Mouse (Mus musculus): ENCODE data around the gene Jak2. TPM values are rescaled to one million over a fixed set of nuclear protein-coding genes. Genes with fewer than 3 reads are reported as not detected.

Jak2 gene
- polyA plus RNA-seq, 1 experiment from 2014 or later, result 6.9 TPM

DNA sequence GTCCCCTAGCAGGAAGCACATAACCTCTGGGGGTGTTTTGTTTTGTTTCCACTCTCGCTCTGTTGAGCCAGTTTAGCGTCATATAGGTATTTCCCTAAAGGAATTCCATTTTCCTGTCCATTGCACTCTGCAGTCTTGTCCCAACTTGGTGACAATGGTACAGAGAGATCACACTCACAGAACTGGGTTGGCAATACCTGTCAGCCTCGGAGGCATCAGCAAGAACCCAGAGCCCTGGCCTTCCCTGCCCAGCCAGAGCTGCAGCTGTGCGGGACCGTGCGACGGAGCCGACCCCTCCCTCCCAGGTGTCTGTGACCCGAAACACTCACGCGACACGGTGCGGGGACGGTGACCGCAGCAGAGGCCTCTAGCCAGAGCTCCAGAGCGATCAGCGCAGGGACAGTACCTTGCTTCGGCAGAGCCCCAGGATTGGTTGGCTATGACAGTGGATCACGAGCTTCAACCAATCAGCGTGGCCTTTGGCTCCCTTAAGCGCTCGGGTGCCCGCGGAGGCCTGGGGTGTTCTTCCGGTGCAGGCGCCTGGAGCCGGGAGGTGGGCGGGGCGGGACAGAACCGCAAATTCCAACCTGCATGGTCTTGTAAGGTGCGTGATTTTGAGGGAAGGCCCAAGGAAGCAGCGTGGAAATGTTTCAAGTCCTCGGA is 110.0 kb downstream of the Jak2 start:
- WGBS, result 3% methylated on average over 33 of the region's 33 CpGs
- H3K9me3 ChIP-seq, result no peaks in the 10 kb centered on the region
- peaks cover 19% of the 10 kb centered on the region for H3K4me1 ChIP-seq (replicated peaks)
- DNase-seq (ENCODE audit: low spot score), result peak; percentile 88
- H3K27ac ChIP-seq, result peak overlapping the region; percentile 87
- H3K4me3 ChIP-seq, result peak overlapping the region; percentile 75
- H3K27me3 ChIP-seq (ENCODE audit: insufficient read depth, poor library complexity, severe bottlenecking), result peaks cover 6% of the 10 kb centered on the region
- 0 out of 2 replicates have a peak, but pooled peaks cover 2% of the 10 kb centered on the region for H3K36me3 ChIP-seq

DNA sequence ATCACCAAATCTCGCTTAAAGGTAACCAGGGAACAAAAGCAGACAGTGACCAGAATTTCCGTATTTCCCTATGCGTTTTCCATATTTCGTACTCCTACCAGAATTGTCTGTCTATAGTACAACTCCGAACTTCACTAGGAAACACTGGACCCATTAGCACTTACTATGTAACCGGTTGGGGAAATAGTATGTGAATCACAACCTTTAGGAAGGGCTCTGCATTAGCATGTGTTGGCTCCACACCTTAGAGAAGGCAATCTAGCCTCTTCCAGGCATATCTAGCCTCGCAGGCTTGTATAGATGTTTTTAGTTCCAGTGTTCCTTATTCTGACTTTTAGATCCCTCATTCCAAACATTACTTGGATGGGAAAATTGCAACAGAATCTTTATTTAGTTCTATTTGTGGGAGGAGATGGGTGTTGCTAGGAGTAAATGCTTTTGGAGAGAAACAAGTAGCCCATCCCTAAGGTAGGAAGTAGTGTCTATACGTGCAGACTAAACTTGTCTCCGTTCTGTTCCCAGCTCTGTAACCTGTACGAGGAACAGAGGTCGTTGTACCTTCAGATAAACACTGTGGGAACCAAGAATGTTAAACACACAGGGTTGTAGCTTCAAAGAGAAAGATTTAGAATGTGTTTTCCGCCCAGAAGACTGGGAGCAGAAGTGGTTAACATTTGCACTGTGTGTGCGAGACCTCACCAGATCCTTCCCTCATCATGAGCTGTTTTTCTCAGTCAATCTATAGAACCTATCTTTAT is 110.7 kb downstream of the Jak2 start:
- peak overlapping the region; percentile 87 for H3K27ac ChIP-seq

More for the DNA sequence above, 110.7 kb downstream of the Jak2 start:
- DNase-seq (ENCODE audit: low spot score), result no peak
- Histone ChIP-seq H3K36me3 (0 out of 2 replicates have a peak, but pooled peaks cover 2% of the 10 kb centered on the region), H3K4me3 (peak overlapping the region; percentile 75), H3K27me3 (ENCODE audit: insufficient read depth, poor library complexity, severe bottlenecking) (peaks cover 10% of the 10 kb centered on the region), H3K9me3 (no peaks in the 10 kb centered on the region), H3K4me1 (replicated peaks) (peaks cover 27% of the 10 kb centered on the region)
- 51% methylated on average over 13 of the region's 13 CpGs for WGBS

Other genes with a start within 250 kb of the Jak2 start
- gene Ak3, start 203.9 kb upstream of the Jak2 start, polyA plus RNA-seq (2016; fragmentation: Nextera tagmentation; extraction: Ambion mirVana), result 65.4 and 72.9 TPM in 2 replicates
- 57.5 and 70.4 TPM in 2 replicates for gene Rcl1, start 150.5 kb upstream of the Jak2 start, polyA plus RNA-seq (2016; fragmentation: Nextera tagmentation; extraction: Ambion mirVana)
- 9.7 and 10.8 TPM in 2 replicates for gene Insl6, start 73.5 kb downstream of the Jak2 start, polyA plus RNA-seq (2016; fragmentation: Nextera tagmentation; extraction: Ambion mirVana)
- 1.4 and 2.2 TPM in 2 replicates for gene Rln1, start 82.8 kb downstream of the Jak2 start, polyA plus RNA-seq (2016; fragmentation: Nextera tagmentation; extraction: Ambion mirVana)
- 37.6 and 57.3 TPM in 2 replicates for gene Plgrkt, start 115.6 kb downstream of the Jak2 start, polyA plus RNA-seq (2016; fragmentation: Nextera tagmentation; extraction: Ambion mirVana)
- 0.26 and 0.38 TPM in 2 replicates for gene Cd274, start 115.6 kb downstream of the Jak2 start, polyA plus RNA-seq (2016; fragmentation: Nextera tagmentation; extraction: Ambion mirVana)
- gene Pdcd1lg2, start 159.1 kb downstream of the Jak2 start, polyA plus RNA-seq (2016; fragmentation: Nextera tagmentation; extraction: Ambion mirVana), result not detected in 2 replicates